ENCODE assay signal across 24 mouse cellular contexts in genomic region chr13:75647513-75647912, GRCm38 (mm10). TPM values are rescaled to one million over a fixed set of nuclear protein-coding genes. Genes with fewer than 3 reads are reported as not detected.
A peak's percentile ranks its signal among the peaks of the same experiment; 100 is the strongest.
DNase-seq lines count a peak whose midpoint lies in the region; ATAC-seq lines count a peak whose summit lies in the region.
"Had no signal": no experiment of that assay in that cellular context is flagged by ENCODE, and none has a peak within 500 bp of the region (broad histone marks: within the 10 kb centered on the region; RNA-seq: fewer than 3 reads in every experiment).

No protein-coding gene starts in this region.

- no peak overlapping the region for H3K27ac ChIP-seq in limb, embryonic 11.5 days (replicated peaks; ENCODE audit: low read depth, low read length)
- no peak overlapping the region for H3K27ac ChIP-seq in limb, embryonic 10.5 days
- H3K27ac ChIP-seq in limb, embryonic 13.5 days, result no peak overlapping the region
- H3K27ac ChIP-seq: embryonic facial prominence, embryonic 10.5 days; embryonic facial prominence, embryonic 12.5 days; forebrain, embryonic 13.5 days; forebrain, embryonic 15.5 days had no signal

- H3K4me1 ChIP-seq in limb, embryonic 11.5 days (ENCODE audit: control insufficient read depth, insufficient read depth, low read length), result no peaks in the 10 kb centered on the region
- H3K4me1 ChIP-seq in limb, embryonic 10.5 days, result peaks cover 8% of the 10 kb centered on the region; the same call in 1 of the 2 replicates
- H3K4me1 ChIP-seq in limb, embryonic 13.5 days, result peaks cover 11% of the 10 kb centered on the region
- H3K4me1 ChIP-seq: embryonic facial prominence, embryonic 10.5 days; embryonic facial prominence, embryonic 12.5 days; forebrain, embryonic 13.5 days; forebrain, embryonic 15.5 days had no signal

- no peak for DNase-seq in limb, embryonic 11.5 days (ENCODE audit: low spot score)
- DNase-seq in limb, embryonic 10.5 days (ENCODE audit: low spot score), result no peak
- peak; percentile 26 for DNase-seq in forelimb bud, embryonic 11.5 days (ENCODE audit: low read depth, low spot score)
- no peak for DNase-seq in heart, adult 9 months (ENCODE audit: low spot score in 2 of 2)
- no peak for DNase-seq in kidney, postnatal 25 days
- DNase-seq: adrenal gland, adult 8-10 months; adrenal gland, postnatal 14 days; adrenal gland, postnatal 36 days; B cell, adult 2 months; cerebellum, adult 11-12 months; cerebellum, adult 2 months; cerebellum, adult 9-10 months; cerebellum, postnatal 10 days; cerebellum, postnatal 25 days had no signal

- H3K9me3 ChIP-seq in limb, embryonic 11.5 days (ENCODE audit: control insufficient read depth, low read length), result no peaks in the 10 kb centered on the region
- H3K9me3 ChIP-seq in limb, embryonic 10.5 days (replicated peaks), result no peaks in the 10 kb centered on the region
- H3K9me3 ChIP-seq in limb, embryonic 13.5 days, result no peaks in the 10 kb centered on the region; the same call in 1 of the 2 replicates
- H3K9me3 ChIP-seq: embryonic facial prominence, embryonic 10.5 days; embryonic facial prominence, embryonic 12.5 days; forebrain, embryonic 13.5 days; forebrain, embryonic 15.5 days had no signal

- 5% methylated on average over 1 of the region's 1 CpGs for WGBS in limb, embryonic 11.5 days
- 35% methylated on average over 1 of the region's 1 CpGs for WGBS in limb, embryonic 10.5 days
- 11% methylated on average over 1 of the region's 1 CpGs for WGBS in limb, embryonic 13.5 days

- H3K9ac ChIP-seq in limb, embryonic 11.5 days (ENCODE audit: low read length), result no peak overlapping the region
- H3K9ac ChIP-seq in limb, embryonic 13.5 days, result no peak overlapping the region
- H3K9ac ChIP-seq: embryonic facial prominence, embryonic 12.5 days; forebrain, embryonic 13.5 days; forebrain, embryonic 15.5 days had no signal

- no peaks in the 10 kb centered on the region for H3K27me3 ChIP-seq in limb, embryonic 11.5 days (ENCODE audit: control insufficient read depth, insufficient read depth, low read length)
- H3K27me3 ChIP-seq in limb, embryonic 10.5 days (ENCODE audit: low read depth, poor library complexity, severe bottlenecking), result no peaks in the 10 kb centered on the region
- H3K27me3 ChIP-seq in limb, embryonic 13.5 days, result no peaks in the 10 kb centered on the region
- H3K27me3 ChIP-seq: CH12.LX; embryonic facial prominence, embryonic 12.5 days; forebrain, embryonic 13.5 days; forebrain, embryonic 15.5 days had no signal

- H3K4me2 ChIP-seq in limb, embryonic 11.5 days (ENCODE audit: low read depth, severe bottlenecking), result no peak overlapping the region
- H3K4me2 ChIP-seq in limb, embryonic 13.5 days (replicated peaks), result no peak overlapping the region
- H3K4me2 ChIP-seq: embryonic facial prominence, embryonic 12.5 days; forebrain, embryonic 13.5 days; forebrain, embryonic 15.5 days had no signal

- H3K4me3 ChIP-seq in limb, embryonic 11.5 days (ENCODE audit: low read depth, low read length), result no peak overlapping the region
- H3K4me3 ChIP-seq in limb, embryonic 10.5 days, result no peak overlapping the region
- H3K4me3 ChIP-seq in limb, embryonic 13.5 days, result no peak overlapping the region
- H3K4me3 ChIP-seq: embryonic facial prominence, embryonic 10.5 days; embryonic facial prominence, embryonic 12.5 days; forebrain, embryonic 13.5 days; forebrain, embryonic 15.5 days had no signal

- H3K36me3 ChIP-seq in limb, embryonic 11.5 days (ENCODE audit: control insufficient read depth, insufficient read depth, low read length), result no peaks in the 10 kb centered on the region
- H3K36me3 ChIP-seq in limb, embryonic 10.5 days, result no peaks in the 10 kb centered on the region
- no peaks in the 10 kb centered on the region for H3K36me3 ChIP-seq in limb, embryonic 13.5 days
- H3K36me3 ChIP-seq: embryonic facial prominence, embryonic 10.5 days; embryonic facial prominence, embryonic 12.5 days; forebrain, embryonic 15.5 days; G1E had no signal

- peak; percentile 62; the same call in 1 of the 2 replicates for ATAC-seq in limb, embryonic 11.5 days (ENCODE audit: insufficient number of reproducible peaks, low FRiP score, low TSS enrichment, low read depth)
- peak; percentile 67; the same call in 1 of the 2 replicates for ATAC-seq in limb, embryonic 13.5 days (ENCODE audit: low FRiP score, low read depth)
- ATAC-seq: activated CD4-positive, CD25-positive, alpha-beta regulatory T cell, adult 4 months; CD4-positive, CD25-positive, alpha-beta regulatory T cell, adult 4 months; forebrain, embryonic 13.5 days; forebrain, embryonic 15.5 days; Patski had no signal

RNA-seq across cellular contexts. Expression of gene Ell2, which starts 59.0 kb away (rescaled TPM):
- polyA plus RNA-seq in limb, embryonic 11.5 days (2014; fragmentation: Nextera tagmentation; extraction: Ambion mirVana), result 4.3 and 4.8 TPM in 2 replicates
- 4.0 and 4.2 TPM in 2 replicates for polyA plus RNA-seq in limb, embryonic 10.5 days (2016; fragmentation: Nextera tagmentation; extraction: Ambion mirVana)
- 5.9 and 6.7 TPM in 2 replicates for polyA plus RNA-seq in limb, embryonic 13.5 days (2015; fragmentation: Nextera tagmentation; extraction: Ambion mirVana)
